Mouse (Mus musculus) limb, embryonic 11.5 days (tissue): ENCODE results near the gene Enox1. TPM values are rescaled to one million over a fixed set of nuclear protein-coding genes. Genes with fewer than 3 reads are reported as not detected.

Experiments used
- ATAC-seq: fragments of 200-750 bp; cut with Nextera tagmentation; 2 replicates; pipeline ENCODE4 v1.8.0; 2017; ENCODE audit warnings: low read depth; ENCODE audit not compliant: insufficient number of reproducible peaks, low FRiP score, low TSS enrichment
- DNase-seq: peaks from one replicate; pipeline ENCODE4 v3.0.0-alpha.2; 2015; ENCODE audit warnings: low spot score
- H3K27ac ChIP-seq: fragments of 300-500 bp; sonication (generic); replicated peaks from 2 replicates; pipeline ENCODE4 v1.5.1; 2014; ENCODE audit warnings: low read depth, mild to moderate bottlenecking, low read length
- H3K27me3 ChIP-seq: fragments of 300-500 bp; sonication (generic); 2 replicates; pipeline ENCODE4 v1.6.1; 2014; ENCODE audit warnings: mild to moderate bottlenecking, low read length, mixed read lengths; ENCODE audit not compliant: control insufficient read depth, insufficient read depth
- H3K36me3 ChIP-seq: fragments of 300-500 bp; sonication (generic); 2 replicates; pipeline ENCODE4 v1.6.1; 2014; ENCODE audit warnings: mild to moderate bottlenecking, low read length, moderate library complexity, mixed read lengths; ENCODE audit not compliant: control insufficient read depth, insufficient read depth
- H3K4me1 ChIP-seq: fragments of 300-500 bp; sonication (generic); 2 replicates; pipeline ENCODE4 v1.6.1; 2014; ENCODE audit warnings: low read length, mixed read lengths; ENCODE audit not compliant: control insufficient read depth, insufficient read depth
- H3K4me2 ChIP-seq: fragments of 300-500 bp; sonication (generic); 2 replicates; pipeline ENCODE4 v1.6.1; 2014; ENCODE audit warnings: low read depth, mild to moderate bottlenecking, moderate library complexity; ENCODE audit not compliant: severe bottlenecking
- H3K4me3 ChIP-seq: fragments of 300-500 bp; sonication (generic); 2 replicates; pipeline ENCODE4 v1.5.1; 2014; ENCODE audit warnings: low read depth, low read length
- H3K9ac ChIP-seq: fragments of 300-500 bp; sonication (generic); 2 replicates; pipeline ENCODE4 v1.6.1; 2014; ENCODE audit warnings: mild to moderate bottlenecking, low read length
- H3K9me3 ChIP-seq: fragments of 300-500 bp; sonication (generic); 2 replicates; pipeline ENCODE4 v1.6.1; 2016; ENCODE audit warnings: low read length; ENCODE audit not compliant: control insufficient read depth
- WGBS: fragments of 180-500 bp; shearing (Covaris S2); extraction: QIAGEN DNeasy Blood & Tissue Kit; methylation state at CpG from one replicate; pipeline ENCODE4 v1.1.7; 2014; 5-methylcytosine and 5-hydroxymethylcytosine counted together
- polyA plus RNA-seq: library from polyadenylated mRNA; unstranded; fragments of >200 nt; fragmentation: Nextera tagmentation; extraction: Ambion mirVana; gene quantifications from 2 replicates; pipeline ENCODE4 v1.2.1, GENCODE M21; 2014

Gene Enox1
- polyA plus RNA-seq, 1 experiment from 2014 or later, result 5.6 TPM

DNA sequence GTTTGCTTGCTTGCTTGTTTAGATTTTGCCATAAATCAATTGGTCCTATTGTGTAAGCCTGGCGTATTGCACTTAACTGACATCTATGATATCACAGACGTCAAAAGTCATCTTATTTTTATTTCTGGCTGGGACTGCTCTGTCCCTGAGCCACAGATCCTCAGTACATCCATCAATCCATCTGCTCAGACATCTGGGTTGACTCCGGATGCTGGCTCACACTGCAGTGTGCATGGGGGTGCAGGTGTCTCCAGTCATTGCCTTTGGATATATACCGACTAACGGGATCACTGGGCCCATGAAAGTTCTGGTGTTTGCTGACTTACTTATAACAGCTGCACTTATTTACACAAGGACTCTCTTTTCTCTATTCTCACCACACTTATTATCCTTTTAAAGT is 419.8 kb downstream of the Enox1 start:
- DNase-seq (no peak), ATAC-seq (no peak)
- no peaks in the 10 kb centered on the region for H3K36me3 ChIP-seq
- 84% methylated on average over 5 of the region's 5 CpGs for WGBS
- H3K9me3 ChIP-seq, result no peaks in the 10 kb centered on the region
- H3K9ac ChIP-seq, result no peak overlapping the region
- no peak overlapping the region for H3K27ac ChIP-seq
- no peak overlapping the region for H3K4me3 ChIP-seq
- H3K27me3 ChIP-seq, result no peaks in the 10 kb centered on the region
- H3K4me2 ChIP-seq, result no peak overlapping the region
- peaks cover 3% of the 10 kb centered on the region; the same call in 1 of the 2 replicates for H3K4me1 ChIP-seq

DNA sequence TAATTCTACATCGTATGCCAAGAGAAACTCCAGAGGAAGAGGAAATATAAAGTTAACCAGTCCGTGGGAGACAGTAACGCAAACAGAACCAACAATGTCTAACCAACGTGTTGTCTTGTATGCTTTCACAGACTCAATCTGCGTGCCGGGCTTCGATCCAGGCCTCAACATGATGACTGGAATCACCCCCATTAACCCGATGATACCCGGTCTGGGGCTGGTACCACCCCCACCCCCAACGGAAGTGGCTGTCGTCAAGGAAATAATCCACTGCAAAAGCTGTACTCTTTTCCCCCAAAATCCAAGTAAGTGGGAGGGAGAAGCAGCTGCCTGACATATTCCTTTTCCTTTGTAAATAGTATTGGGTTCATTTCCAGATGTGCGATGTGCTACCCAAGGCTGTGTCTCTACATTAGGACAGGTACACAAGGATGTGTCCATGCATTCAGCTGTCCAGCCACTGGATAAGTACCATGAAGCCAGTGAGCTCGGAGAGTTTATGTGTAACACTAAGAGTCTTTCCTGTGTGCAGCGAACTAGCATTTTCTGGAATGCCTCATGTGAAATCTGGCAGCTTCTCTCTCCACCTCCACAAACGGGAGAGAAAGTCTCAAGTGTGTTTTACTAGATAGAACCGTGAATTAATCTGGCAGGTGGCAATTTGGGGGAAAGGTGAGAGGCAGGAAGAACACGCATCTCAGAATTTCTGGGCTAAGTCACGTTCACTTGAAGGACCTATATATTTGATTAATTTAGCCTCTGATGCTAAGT is 421.1 kb downstream of the Enox1 start:
- no peak overlapping the region for H3K27ac ChIP-seq
- 78% methylated on average over 18 of the region's 18 CpGs for WGBS
- H3K36me3 ChIP-seq, result no peaks in the 10 kb centered on the region
- no peak for ATAC-seq
- no peak for DNase-seq
- H3K27me3 ChIP-seq, result no peaks in the 10 kb centered on the region
- H3K4me3 ChIP-seq, result no peak overlapping the region
- H3K9me3 ChIP-seq, result no peaks in the 10 kb centered on the region
- no peak overlapping the region for H3K9ac ChIP-seq
- H3K4me1 ChIP-seq, result peaks cover 6% of the 10 kb centered on the region; the same call in 1 of the 2 replicates
- H3K4me2 ChIP-seq, result no peak overlapping the region

DNA sequence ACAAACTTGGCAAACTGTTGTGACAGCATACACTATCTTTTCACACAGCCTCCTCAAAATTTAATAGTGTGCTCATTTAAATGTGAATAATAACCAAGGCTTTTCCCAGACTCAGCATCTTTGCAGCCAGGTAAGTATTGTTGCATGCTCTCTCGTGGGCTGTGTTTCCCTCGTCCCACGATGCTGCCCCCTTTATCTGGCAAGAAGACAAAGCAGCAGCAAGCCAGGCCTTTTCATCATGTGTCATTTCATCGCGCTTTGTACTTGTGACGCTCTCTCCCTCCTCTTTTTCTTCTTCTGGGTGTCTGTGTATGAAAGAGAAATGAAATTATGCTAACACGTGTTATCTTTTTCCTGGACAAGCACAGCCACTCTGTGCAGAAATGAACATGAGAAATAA is 421.8 kb downstream of the Enox1 start:
- H3K9me3 ChIP-seq, result no peaks in the 10 kb centered on the region
- H3K9ac ChIP-seq, result no peak overlapping the region
- 81% methylated on average over 7 of the region's 7 CpGs for WGBS
- ATAC-seq, result no peak
- no peaks in the 10 kb centered on the region for H3K36me3 ChIP-seq
- no peak for DNase-seq
- H3K4me2 ChIP-seq, result no peak overlapping the region
- H3K4me1 ChIP-seq, result peaks cover 6% of the 10 kb centered on the region; the same call in 1 of the 2 replicates
- no peaks in the 10 kb centered on the region for H3K27me3 ChIP-seq
- H3K27ac ChIP-seq, result no peak overlapping the region
- H3K4me3 ChIP-seq, result no peak overlapping the region

DNA sequence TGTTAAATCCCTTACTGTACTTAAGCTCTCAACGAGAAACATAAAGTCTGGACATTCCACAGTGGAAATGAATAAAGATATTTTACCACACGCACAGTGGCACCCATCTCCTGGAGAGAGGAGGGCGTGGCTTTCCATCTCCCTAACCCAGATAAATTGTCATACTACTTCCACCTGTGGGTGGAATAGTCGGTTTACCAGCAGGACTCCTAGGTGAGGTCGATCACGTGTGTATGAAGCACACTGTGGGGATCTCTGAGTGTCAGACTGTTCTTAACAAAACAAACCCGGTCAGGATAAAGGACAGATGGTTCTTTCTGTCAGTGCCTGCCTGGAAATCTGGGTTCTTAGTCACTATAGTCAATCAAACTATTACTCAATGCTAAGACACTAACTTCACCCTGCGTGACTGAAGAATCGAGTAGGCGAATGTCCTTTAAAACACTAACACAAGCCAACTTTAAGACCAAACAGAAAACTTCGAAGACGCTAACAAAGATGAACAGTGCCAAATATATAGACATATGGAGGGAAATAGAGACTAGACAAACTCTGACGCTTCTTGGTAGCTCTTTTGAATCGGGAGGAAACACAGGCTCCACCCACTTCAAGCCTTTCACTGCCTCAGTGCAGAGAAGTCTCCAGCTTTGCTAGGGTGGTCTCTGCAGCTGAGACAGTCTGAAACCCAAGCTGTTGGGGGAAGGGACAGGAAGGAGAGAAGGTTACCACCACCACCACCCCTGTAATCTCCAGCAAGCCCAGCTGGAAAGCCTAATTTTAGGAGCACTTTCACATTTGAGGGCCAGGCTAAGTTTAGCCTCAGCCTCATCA is 423.8 kb downstream of the Enox1 start:
- DNase-seq (no peak), ATAC-seq (peak; percentile 63; the same call in 1 of the 2 replicates)
- Histone ChIP-seq H3K9me3 (no peaks in the 10 kb centered on the region), H3K4me3 (no peak overlapping the region), H3K9ac (no peak overlapping the region), H3K36me3 (no peaks in the 10 kb centered on the region), H3K4me1 (peaks cover 10% of the 10 kb centered on the region), H3K27ac (no peak overlapping the region; the same call in 1 of the 2 replicates), H3K4me2 (no peak overlapping the region), H3K27me3 (no peaks in the 10 kb centered on the region)
- WGBS, result 75% methylated on average over 14 of the region's 14 CpGs

DNA sequence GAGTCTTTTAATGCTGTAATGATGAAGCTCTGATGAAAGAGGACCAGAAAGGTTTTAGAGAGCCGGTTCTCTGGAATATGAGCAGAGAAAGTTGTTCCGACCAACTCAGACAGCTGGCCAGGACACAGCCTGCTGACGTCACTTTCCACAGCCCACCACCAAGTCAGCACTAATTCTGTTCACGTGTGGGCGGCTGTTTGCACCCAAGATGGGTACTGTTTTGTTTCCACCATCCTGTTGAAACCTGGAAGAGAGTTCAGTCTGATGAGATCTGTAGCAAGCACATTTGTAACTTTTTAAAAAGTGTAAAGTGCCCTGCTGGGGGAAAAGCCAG is 424.3 kb downstream of the Enox1 start:
- H3K4me1 ChIP-seq, result peaks cover 14% of the 10 kb centered on the region
- DNase-seq (peak; percentile 34), ATAC-seq (peak; percentile 67)
- H3K4me2 ChIP-seq, result no peak overlapping the region
- no peaks in the 10 kb centered on the region for H3K27me3 ChIP-seq
- H3K9me3 ChIP-seq, result no peaks in the 10 kb centered on the region
- WGBS, result 23% methylated on average over 5 of the region's 5 CpGs
- H3K27ac ChIP-seq, result no peak overlapping the region; the same call in 1 of the 2 replicates
- H3K9ac ChIP-seq, result no peak overlapping the region
- no peak overlapping the region for H3K4me3 ChIP-seq
- H3K36me3 ChIP-seq, result no peaks in the 10 kb centered on the region

DNA sequence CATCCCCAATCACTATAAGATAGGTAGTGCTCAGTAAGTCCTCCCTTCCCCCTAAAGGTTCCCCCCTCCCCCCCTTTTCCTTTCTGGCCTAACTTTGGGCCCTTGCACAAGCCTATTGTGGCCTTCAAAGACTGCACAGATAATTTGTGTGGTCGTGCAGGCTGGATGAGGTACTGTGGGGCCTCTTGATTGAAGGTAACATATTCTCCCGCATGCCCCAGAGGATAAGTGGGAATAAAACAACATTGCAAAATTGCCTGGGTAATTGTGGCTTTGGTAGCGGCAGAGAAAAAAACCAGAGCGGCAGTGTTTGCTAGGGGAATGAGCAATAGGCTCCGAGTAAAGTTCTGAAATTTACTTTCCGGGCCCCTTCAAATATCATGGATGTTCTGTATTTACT is 425.1 kb downstream of the Enox1 start:
- no peaks in the 10 kb centered on the region for H3K36me3 ChIP-seq
- H3K4me1 ChIP-seq, result peaks cover 16% of the 10 kb centered on the region
- no peak for DNase-seq
- H3K9ac ChIP-seq, result no peak overlapping the region
- no peaks in the 10 kb centered on the region for H3K9me3 ChIP-seq
- WGBS, result 75% methylated on average over 6 of the region's 6 CpGs
- no peak overlapping the region for H3K27ac ChIP-seq
- no peak overlapping the region for H3K4me3 ChIP-seq
- H3K27me3 ChIP-seq, result no peaks in the 10 kb centered on the region
- no peak overlapping the region for H3K4me2 ChIP-seq
- no peak for ATAC-seq

DNA sequence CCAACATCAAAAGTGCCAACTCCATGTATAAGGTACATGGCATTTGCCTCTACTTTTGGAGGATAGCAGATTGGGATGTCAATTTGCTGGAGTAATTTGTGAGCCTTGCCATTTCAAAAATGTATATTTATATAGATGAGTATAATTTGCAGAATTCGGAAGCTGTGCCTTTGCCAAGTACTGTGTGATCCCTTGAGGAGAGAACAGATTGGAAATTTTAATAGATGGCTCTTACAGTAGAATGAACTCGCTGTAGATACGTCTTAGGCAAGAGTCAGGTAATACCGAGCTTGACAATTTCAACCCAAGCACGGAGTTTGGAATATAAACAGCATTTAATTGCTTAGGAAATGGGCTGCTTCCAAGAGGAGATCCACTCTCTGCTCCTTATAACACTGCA is 427.9 kb downstream of the Enox1 start:
- H3K9ac ChIP-seq, result no peak overlapping the region
- H3K36me3 ChIP-seq, result no peaks in the 10 kb centered on the region
- WGBS, result 83% methylated on average over 5 of the region's 5 CpGs
- no peak overlapping the region for H3K4me3 ChIP-seq
- no peak overlapping the region for H3K27ac ChIP-seq
- no peaks in the 10 kb centered on the region for H3K27me3 ChIP-seq
- H3K4me1 ChIP-seq, result peaks cover 16% of the 10 kb centered on the region
- ATAC-seq (no peak), DNase-seq (no peak)
- no peaks in the 10 kb centered on the region for H3K9me3 ChIP-seq
- no peak overlapping the region for H3K4me2 ChIP-seq

DNA sequence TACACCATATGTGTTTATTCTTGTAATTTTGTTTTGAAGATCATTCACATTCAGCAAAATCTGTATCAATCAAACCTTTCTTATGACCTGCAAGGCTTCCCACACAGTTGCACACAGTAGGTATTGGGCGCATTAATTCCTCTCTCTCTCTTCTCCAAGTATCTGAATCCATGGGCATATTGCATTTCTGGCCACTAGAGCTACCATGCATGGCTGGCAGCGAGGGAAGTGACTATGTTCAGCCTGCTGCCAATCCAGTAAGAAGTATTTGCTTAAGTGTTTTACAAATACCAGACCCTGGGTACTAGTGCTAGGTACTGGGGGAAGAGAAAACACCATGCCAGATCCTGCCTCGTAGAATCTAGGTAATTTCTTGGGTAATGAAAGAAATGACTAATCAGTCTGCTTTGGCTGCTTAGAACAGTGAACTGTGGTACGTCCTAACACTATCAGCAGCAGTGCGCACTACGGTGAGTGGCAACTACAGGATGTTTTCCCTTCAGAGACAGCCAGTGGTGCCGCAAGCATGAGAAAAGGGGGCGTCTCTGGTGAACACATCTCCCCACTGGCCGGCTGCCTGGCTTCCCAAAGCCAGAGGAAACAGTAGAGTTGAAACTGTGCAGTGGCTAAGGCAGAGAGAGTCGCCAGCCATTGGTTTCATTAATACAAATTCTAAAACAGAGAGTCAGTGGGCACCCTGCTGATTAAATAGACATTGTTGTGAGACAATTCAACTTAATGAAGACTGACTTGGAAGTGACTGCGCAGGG is 428.7 kb downstream of the Enox1 start:
- H3K27me3 ChIP-seq, result no peaks in the 10 kb centered on the region
- peak; percentile 42 for DNase-seq
- no peak overlapping the region for H3K4me2 ChIP-seq
- H3K4me1 ChIP-seq, result peaks cover 16% of the 10 kb centered on the region
- H3K9me3 ChIP-seq, result no peaks in the 10 kb centered on the region
- WGBS, result 40% methylated on average over 11 of the region's 11 CpGs
- ATAC-seq, result no peak
- no peaks in the 10 kb centered on the region for H3K36me3 ChIP-seq
- no peak overlapping the region for H3K9ac ChIP-seq
- no peak overlapping the region for H3K4me3 ChIP-seq
- H3K27ac ChIP-seq, result 0 out of 2 replicates have a peak overlapping the region, but pooled peaks have one; percentile 22
